Mouse (Mus musculus): ENCODE results near the gene Pcif1.
A peak's percentile ranks its signal among the peaks of the same experiment; 100 is the strongest.

Pcif1 gene

GRCm38 (mm10) chr2:164921984-164922383 is 42.9 kb downstream of the Pcif1 start:
- DNase-seq (ENCODE audit: low spot score in 2 of 2), result no peak

- DNase-seq (ENCODE audit: low spot score in 2 of 2), result no peak
Observed at GRCm38 (mm10) chr2:164923291-164923690, 44.2 kb downstream of the Pcif1 start.

GRCm38 (mm10) chr2:164924100-164924857 is 45.2 kb downstream of the Pcif1 start:
- DNase-seq (ENCODE audit: low spot score in 2 of 2), result peak; percentile 76 to 98

GRCm38 (mm10) chr2:164930706-164931581 is 51.8 kb downstream of the Pcif1 start:
- DNase-seq (ENCODE audit: low spot score in 2 of 2), result no peak

GRCm38 (mm10) chr2:164933534-164933933 is 54.4 kb downstream of the Pcif1 start:
- DNase-seq (ENCODE audit: low spot score in 2 of 2), result no peak

GRCm38 (mm10) chr2:164935991-164936390 is 56.9 kb downstream of the Pcif1 start:
- no peak for DNase-seq (ENCODE audit: low spot score in 2 of 2)

GRCm38 (mm10) chr2:164938146-164939091 is 59.3 kb downstream of the Pcif1 start:
- peak in 1 of 2 experiments; percentile 68 for DNase-seq (ENCODE audit: low spot score in 2 of 2)

GRCm38 (mm10) chr2:164939106-164939505 is 60.0 kb downstream of the Pcif1 start:
- DNase-seq (ENCODE audit: low spot score in 2 of 2), result no peak

GRCm38 (mm10) chr2:164940140-164940830 is 61.2 kb downstream of the Pcif1 start, which contains the start of gene Mmp9:
Gene Mmp9, plus strand, starts transcription at chr2:164940780.
- no peak for DNase-seq (ENCODE audit: low spot score in 2 of 2)

- DNase-seq (ENCODE audit: low spot score in 2 of 2), result no peak
Observed at GRCm38 (mm10) chr2:164942692-164943290, 63.7 kb downstream of the Pcif1 start.
